Mouse (Mus musculus): ENCODE measurements around the gene Lpar5. TPM values are rescaled to one million over a fixed set of nuclear protein-coding genes. Genes with fewer than 3 reads are reported as not detected.

Lpar5 gene
- total RNA-seq, 1 experiment: 5.0 TPM

DNA sequence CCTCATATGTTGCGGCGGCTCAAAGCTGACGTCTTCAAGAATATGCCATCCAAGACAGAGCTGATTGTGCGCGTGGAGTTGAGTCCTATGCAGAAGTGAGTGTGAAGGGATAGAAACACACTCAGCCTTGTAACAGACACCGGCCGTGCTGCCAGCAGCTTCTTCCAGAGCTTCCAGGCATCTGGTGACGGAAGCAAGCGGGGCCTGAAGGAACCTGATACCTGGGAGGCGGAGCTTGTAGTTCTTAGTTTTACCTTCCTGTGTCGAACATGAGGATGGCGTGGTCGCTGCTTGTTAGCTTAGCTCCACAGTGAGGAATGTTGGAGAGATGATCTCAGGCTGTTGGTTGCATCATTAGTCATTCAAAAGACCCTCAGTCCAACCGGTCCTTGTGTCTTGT, 41.7 kb downstream of the Lpar5 start:
- no peaks in the 10 kb centered on the region for H3K4me1 ChIP-seq (ENCODE audit: control insufficient read depth in 2 of 2, insufficient read depth in 2 of 2, low read length in 2 of 2, poor library complexity in 1 of 2)
- in situ Hi-C loops (cut with MboI; ENCODE audit: low sequenced_read_pairs in 2 of 2, unreplicated experiment in 2 of 2): no loop called here

DNA sequence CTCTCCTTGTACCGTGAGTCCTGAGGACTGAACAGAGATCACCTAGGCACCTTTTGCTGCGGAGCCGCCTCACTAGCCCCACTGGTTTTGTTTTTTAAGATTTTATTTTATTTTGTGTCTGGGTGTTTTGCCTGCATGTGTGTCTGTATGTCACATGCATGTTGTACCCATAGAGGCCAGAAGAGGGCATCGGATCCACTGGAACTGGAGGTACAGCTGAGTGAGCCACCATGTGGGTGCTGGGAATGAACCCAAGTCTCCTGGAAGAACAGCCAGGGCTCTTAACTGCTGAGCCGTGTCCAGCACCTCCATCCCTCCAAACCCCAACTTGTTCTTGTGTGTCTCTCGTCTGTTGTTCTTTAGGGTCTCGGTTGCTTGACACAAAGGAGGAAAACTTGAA, 43.2 kb downstream of the Lpar5 start:
- H3K9ac ChIP-seq (ENCODE audit: insufficient read depth, low read depth, low read length, poor library complexity, severe bottlenecking): no peak overlapping the region
- H3K4me3 ChIP-seq (ENCODE audit: insufficient read depth in 1 of 2, low read depth in 1 of 2, low read length in 2 of 2, poor library complexity in 1 of 2, severe bottlenecking in 1 of 2): no peak overlapping the region
- H3K4me1 ChIP-seq (ENCODE audit: control insufficient read depth in 2 of 2, insufficient read depth in 2 of 2, low read length in 2 of 2, poor library complexity in 1 of 2): no peaks in the 10 kb centered on the region
- H3K27ac ChIP-seq (ENCODE audit: insufficient read depth, low read depth, low read length, poor library complexity, severe bottlenecking): no peak overlapping the region
- in situ Hi-C loops (cut with MboI; ENCODE audit: low sequenced_read_pairs in 2 of 2, unreplicated experiment in 2 of 2): no loop called here
- peaks cover 74% of the 10 kb centered on the region for H3K36me3 ChIP-seq (ENCODE audit: control insufficient read depth, insufficient read depth, low read length, poor library complexity, severe bottlenecking)
- no peak for DNase-seq (ENCODE audit: low read depth, low spot score)
- H3K9me3 ChIP-seq (ENCODE audit: control insufficient read depth, insufficient read depth, low read depth, low read length): no peaks in the 10 kb centered on the region
- TF ChIP-seq HCFC1 (IDR thresholded peaks at IDR 0.05; ENCODE audit: borderline replicate concordance, insufficient read depth, low read length) (no peak), CHD2 (IDR thresholded peaks at IDR 0.05; ENCODE audit: low read depth, low read length) (no peak), MAFK (IDR thresholded peaks at IDR 0.05; ENCODE audit: insufficient read depth, low read depth, low read length) (no peak), ZC3H11A (IDR thresholded peaks at IDR 0.05; ENCODE audit: borderline replicate concordance, low read depth, low read length) (no peak), ZNF384 (IDR thresholded peaks at IDR 0.05; ENCODE audit: low read depth, low read length) (no peak)

More for the DNA sequence above, 41.7 kb downstream of the Lpar5 start:
- Histone ChIP-seq H3K9ac (ENCODE audit: insufficient read depth, low read depth, low read length, poor library complexity, severe bottlenecking) (no peak overlapping the region), H3K9me3 (ENCODE audit: control insufficient read depth, insufficient read depth, low read depth, low read length) (no peaks in the 10 kb centered on the region), H3K27ac (ENCODE audit: insufficient read depth, low read depth, low read length, poor library complexity, severe bottlenecking) (no peak overlapping the region), H3K36me3 (ENCODE audit: control insufficient read depth, insufficient read depth, low read length, poor library complexity, severe bottlenecking) (peaks cover 84% of the 10 kb centered on the region), H3K4me3 (ENCODE audit: insufficient read depth in 1 of 2, low read depth in 1 of 2, low read length in 2 of 2, poor library complexity in 1 of 2, severe bottlenecking in 1 of 2) (no peak overlapping the region)
- TF ChIP-seq CHD2 (IDR thresholded peaks at IDR 0.05; ENCODE audit: low read depth, low read length): no peak
- DNase-seq (ENCODE audit: low read depth, low spot score): no peak

DNA sequence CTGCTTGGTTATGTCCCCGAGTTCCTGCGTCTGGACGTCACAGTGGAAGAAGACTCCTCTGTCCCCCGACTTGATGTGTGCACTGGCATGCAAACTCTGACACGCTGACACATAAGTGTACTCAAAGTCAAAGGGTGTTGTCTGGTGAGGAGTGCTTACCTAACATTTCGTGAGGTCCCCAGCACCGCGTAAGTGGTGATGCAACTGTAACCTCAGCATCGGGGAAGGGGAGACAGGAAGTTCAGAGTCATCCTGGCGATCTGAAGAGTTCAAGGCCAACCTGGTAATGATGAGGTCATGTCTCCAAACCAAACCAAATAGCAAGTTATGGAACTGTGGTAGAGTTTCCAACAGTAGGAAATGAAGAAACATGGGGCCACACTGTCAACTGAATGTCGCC, 44.8 kb downstream of the Lpar5 start:
- in situ Hi-C loops (cut with MboI; ENCODE audit: low sequenced_read_pairs in 2 of 2, unreplicated experiment in 2 of 2): no loop called here
- TF ChIP-seq MAFK (IDR thresholded peaks at IDR 0.05; ENCODE audit: insufficient read depth, low read depth, low read length) (no peak), CHD2 (IDR thresholded peaks at IDR 0.05; ENCODE audit: low read depth, low read length) (no peak), HCFC1 (IDR thresholded peaks at IDR 0.05; ENCODE audit: borderline replicate concordance, insufficient read depth, low read length) (no peak), ZC3H11A (IDR thresholded peaks at IDR 0.05; ENCODE audit: borderline replicate concordance, low read depth, low read length) (no peak), ZNF384 (IDR thresholded peaks at IDR 0.05; ENCODE audit: low read depth, low read length) (no peak)

GRCm38 (mm10) chr6:125119387-125119786, 51.7 kb downstream of the Lpar5 start:
- TF ChIP-seq CHD2 (IDR thresholded peaks at IDR 0.05; ENCODE audit: low read depth, low read length) (no peak), ZNF384 (IDR thresholded peaks at IDR 0.05; ENCODE audit: low read depth, low read length) (no peak), ZC3H11A (IDR thresholded peaks at IDR 0.05; ENCODE audit: borderline replicate concordance, low read depth, low read length) (no peak), MAFK (IDR thresholded peaks at IDR 0.05; ENCODE audit: insufficient read depth, low read depth, low read length) (no peak), HCFC1 (IDR thresholded peaks at IDR 0.05; ENCODE audit: borderline replicate concordance, insufficient read depth, low read length) (no peak)
- Histone ChIP-seq H3K4me1 (ENCODE audit: control insufficient read depth in 2 of 2, insufficient read depth in 2 of 2, low read length in 2 of 2, poor library complexity in 1 of 2) (no peaks in the 10 kb centered on the region), H3K9me3 (ENCODE audit: control insufficient read depth, insufficient read depth, low read depth, low read length) (no peaks in the 10 kb centered on the region), H3K4me3 (ENCODE audit: insufficient read depth in 1 of 2, low read depth in 1 of 2, low read length in 2 of 2, poor library complexity in 1 of 2, severe bottlenecking in 1 of 2) (no peak overlapping the region), H3K27ac (ENCODE audit: insufficient read depth, low read depth, low read length, poor library complexity, severe bottlenecking) (no peak overlapping the region), H3K36me3 (ENCODE audit: control insufficient read depth, insufficient read depth, low read length, poor library complexity, severe bottlenecking) (peaks cover 68% of the 10 kb centered on the region), H3K9ac (ENCODE audit: insufficient read depth, low read depth, low read length, poor library complexity, severe bottlenecking) (no peak overlapping the region)
- no peak for DNase-seq (ENCODE audit: low read depth, low spot score)
- in situ Hi-C loops (cut with MboI; ENCODE audit: low sequenced_read_pairs in 2 of 2, unreplicated experiment in 2 of 2): no loop called here

More for the DNA sequence above, 44.8 kb downstream of the Lpar5 start:
- no peak overlapping the region for H3K4me3 ChIP-seq (ENCODE audit: insufficient read depth in 1 of 2, low read depth in 1 of 2, low read length in 2 of 2, poor library complexity in 1 of 2, severe bottlenecking in 1 of 2)
- H3K36me3 ChIP-seq (ENCODE audit: control insufficient read depth, insufficient read depth, low read length, poor library complexity, severe bottlenecking): peaks cover 73% of the 10 kb centered on the region
- DNase-seq (ENCODE audit: low read depth, low spot score): no peak
- no peak overlapping the region for H3K9ac ChIP-seq (ENCODE audit: insufficient read depth, low read depth, low read length, poor library complexity, severe bottlenecking)
- no peak overlapping the region for H3K27ac ChIP-seq (ENCODE audit: insufficient read depth, low read depth, low read length, poor library complexity, severe bottlenecking)
- H3K4me1 ChIP-seq (ENCODE audit: control insufficient read depth in 2 of 2, insufficient read depth in 2 of 2, low read length in 2 of 2, poor library complexity in 1 of 2): no peaks in the 10 kb centered on the region
- H3K9me3 ChIP-seq (ENCODE audit: control insufficient read depth, insufficient read depth, low read depth, low read length): no peaks in the 10 kb centered on the region

DNA sequence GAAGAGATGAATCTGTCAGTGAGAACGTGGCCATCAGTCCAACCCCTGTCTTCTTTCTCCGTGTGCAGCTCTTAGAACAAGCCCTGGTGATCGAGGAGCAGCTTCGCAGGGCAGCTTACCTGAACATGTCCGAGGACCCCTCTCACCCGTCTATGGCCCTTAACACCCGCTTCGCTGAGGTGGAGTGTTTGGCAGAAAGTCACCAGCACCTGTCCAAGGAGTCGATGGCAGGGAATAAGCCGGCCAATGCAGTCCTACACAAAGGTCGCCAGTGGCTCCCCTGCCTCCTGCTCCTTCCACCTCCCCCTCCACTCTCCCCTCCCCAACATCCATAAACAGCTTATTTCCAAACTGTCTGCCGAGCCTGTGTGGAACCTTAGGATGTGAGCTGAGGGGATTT, 61.0 kb downstream of the Lpar5 start:
- peaks cover 0 to 8% of the 10 kb centered on the region in 2 experiments; a peak in 1 of 4 replicates for H3K4me1 ChIP-seq (ENCODE audit: control insufficient read depth in 2 of 2, insufficient read depth in 2 of 2, low read length in 2 of 2, poor library complexity in 1 of 2)
- H3K27ac ChIP-seq (ENCODE audit: insufficient read depth, low read depth, low read length, poor library complexity, severe bottlenecking): no peak overlapping the region
- no peak for DNase-seq (ENCODE audit: low read depth, low spot score)
- in situ Hi-C loops (cut with MboI; ENCODE audit: low sequenced_read_pairs in 2 of 2, unreplicated experiment in 2 of 2): no loop called here
- no peak for TF ChIP-seq HCFC1 (IDR thresholded peaks at IDR 0.05; ENCODE audit: borderline replicate concordance, insufficient read depth, low read length)
- TF ChIP-seq ZC3H11A (IDR thresholded peaks at IDR 0.05; ENCODE audit: borderline replicate concordance, low read depth, low read length): no peak
- no peak for TF ChIP-seq MAFK (IDR thresholded peaks at IDR 0.05; ENCODE audit: insufficient read depth, low read depth, low read length)
- no peak for TF ChIP-seq CHD2 (IDR thresholded peaks at IDR 0.05; ENCODE audit: low read depth, low read length)
- TF ChIP-seq ZNF384 (IDR thresholded peaks at IDR 0.05; ENCODE audit: low read depth, low read length): no peak
- no peaks in the 10 kb centered on the region for H3K9me3 ChIP-seq (ENCODE audit: control insufficient read depth, insufficient read depth, low read depth, low read length)
- H3K36me3 ChIP-seq (ENCODE audit: control insufficient read depth, insufficient read depth, low read length, poor library complexity, severe bottlenecking): peaks cover 35% of the 10 kb centered on the region
- H3K9ac ChIP-seq (ENCODE audit: insufficient read depth, low read depth, low read length, poor library complexity, severe bottlenecking): no peak overlapping the region
- no peak overlapping the region for H3K4me3 ChIP-seq (ENCODE audit: insufficient read depth in 1 of 2, low read depth in 1 of 2, low read length in 2 of 2, poor library complexity in 1 of 2, severe bottlenecking in 1 of 2)

Data from ES-E14 (cell line).